Mouse (Mus musculus) stomach, postnatal 0 days (tissue): Measurements from ENCODE around the gene Wdr66.

ENCODE experiments used
- CTCF ChIP-seq: IDR thresholded peaks from 2 replicates; pipeline ENCODE4 v1.5.1; 2016; ENCODE audit warnings: antibody characterized with exemption, low read depth, mild to moderate bottlenecking, moderate library complexity
- EP300 ChIP-seq: optimal IDR thresholded peaks from 2 replicates; pipeline ENCODE3; 2016; ENCODE audit warnings: antibody characterized with exemption

DNA sequence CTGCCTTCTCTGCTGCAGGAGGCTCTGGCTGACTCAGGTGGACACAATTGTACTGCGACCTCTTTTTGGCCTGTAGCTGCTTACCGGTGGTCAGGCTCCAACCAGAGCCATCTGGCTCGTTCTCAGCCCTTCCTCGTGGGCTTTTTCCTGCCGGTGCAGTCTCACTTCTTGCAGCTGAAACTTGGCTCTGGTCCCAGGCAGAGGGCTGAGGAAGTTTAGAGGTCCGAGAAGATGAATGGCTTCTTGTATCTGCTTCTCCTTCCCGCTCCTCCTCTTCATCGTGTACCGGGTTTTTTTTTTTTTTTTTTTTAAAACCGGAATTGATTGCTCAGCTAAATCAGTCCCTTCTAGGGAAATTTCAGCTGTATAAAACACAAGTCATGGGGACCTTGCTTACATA lies 124.7 kb downstream of the Wdr66 start:
- no peak for TF ChIP-seq CTCF
- no peak for TF ChIP-seq EP300
